Mouse (Mus musculus) embryo, embryonic 11 days (tissue): ENCODE data around the gene Ppcdc.

Experiments
- DNase-seq: peaks from one replicate; pipeline ENCODE4 v3.0.0-alpha.2; 2015

The Ppcdc gene

GRCm38 (mm10) chr9:57345902-57346301 is 94.0 kb downstream of the Ppcdc start:
- no peak for DNase-seq

- no peak for DNase-seq
Measured at GRCm38 (mm10) chr9:57343752-57344151, 96.2 kb downstream of the Ppcdc start.

DNA sequence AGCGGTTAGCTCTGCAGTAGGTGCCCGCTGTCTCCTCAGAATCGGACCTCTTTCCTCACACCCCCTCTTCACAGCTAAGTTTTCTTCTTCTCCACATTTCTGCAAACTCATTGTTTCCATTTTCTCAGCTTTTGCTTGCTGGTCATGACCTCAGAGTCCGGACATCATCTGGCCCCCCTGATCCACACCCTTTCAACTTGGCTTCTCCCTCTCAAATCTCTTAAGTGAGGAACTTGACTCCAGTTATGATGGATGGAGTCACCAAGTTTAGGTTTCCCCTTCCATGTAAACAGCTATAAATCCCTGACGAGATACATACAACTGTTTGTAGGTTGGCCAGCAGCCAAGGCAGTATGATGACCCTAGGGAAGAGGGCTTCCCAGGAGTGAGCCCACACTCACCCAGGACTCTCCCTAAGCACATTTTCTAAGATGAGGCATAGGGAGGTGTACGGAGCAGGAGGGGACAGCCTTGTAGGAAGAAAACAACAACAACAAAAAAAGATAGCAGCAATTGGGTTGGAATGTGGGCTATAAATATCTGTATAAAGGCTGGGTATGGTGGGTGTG is 96.9 kb downstream of the Ppcdc start:
- no peak for DNase-seq

DNA sequence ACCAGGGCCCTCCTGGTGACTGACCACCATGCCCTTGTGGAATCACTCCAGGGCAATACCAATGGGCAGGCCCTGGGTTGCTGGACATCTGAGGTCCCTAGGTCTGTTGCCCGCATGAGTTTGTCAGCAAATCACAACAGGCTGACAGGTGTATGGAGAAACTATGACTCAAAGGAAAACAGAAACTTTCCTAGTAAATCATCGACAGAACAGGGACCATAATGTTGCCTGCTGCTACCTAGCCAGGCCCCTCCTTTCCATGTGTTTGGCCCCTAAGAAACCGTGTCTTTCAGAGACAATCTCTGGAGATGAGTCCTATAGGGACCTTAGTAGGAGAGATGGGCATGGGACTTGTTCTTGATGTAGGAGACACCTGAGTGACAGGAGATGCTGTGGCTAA is 97.7 kb downstream of the Ppcdc start:
- DNase-seq: no peak

GRCm38 (mm10) chr9:57340361-57340760 is 99.6 kb downstream of the Ppcdc start:
- no peak for DNase-seq

DNA sequence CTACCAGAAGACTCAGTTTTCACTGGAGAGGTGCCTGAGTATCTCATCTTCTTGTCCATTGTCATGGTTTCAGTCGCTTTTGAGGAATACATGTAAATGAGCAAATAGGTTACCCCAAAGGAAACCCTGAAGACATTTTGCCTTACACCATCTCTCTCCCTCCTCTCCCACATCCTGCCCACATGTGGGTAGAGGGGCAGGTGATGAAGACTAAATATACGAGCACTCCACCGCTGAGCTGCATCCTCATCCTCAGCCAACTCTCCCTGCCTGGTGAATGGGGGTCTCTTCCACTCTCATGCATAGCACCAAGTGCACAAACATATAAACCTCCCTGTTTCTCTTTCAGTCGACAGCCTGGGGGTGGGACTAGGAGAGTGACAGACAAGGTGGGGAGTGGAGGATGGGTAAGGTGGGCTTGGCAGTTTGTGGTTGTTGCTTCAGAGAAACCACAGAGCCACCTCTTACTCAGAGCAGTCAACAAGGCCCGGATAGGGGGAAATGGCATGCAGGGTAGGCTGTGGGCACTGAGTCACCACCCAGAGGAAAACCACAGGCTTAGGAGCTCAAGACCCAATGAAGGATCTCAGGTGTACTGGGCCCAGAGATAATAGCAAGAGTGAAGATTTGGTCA is 100.2 kb downstream of the Ppcdc start:
- no peak for DNase-seq

DNA sequence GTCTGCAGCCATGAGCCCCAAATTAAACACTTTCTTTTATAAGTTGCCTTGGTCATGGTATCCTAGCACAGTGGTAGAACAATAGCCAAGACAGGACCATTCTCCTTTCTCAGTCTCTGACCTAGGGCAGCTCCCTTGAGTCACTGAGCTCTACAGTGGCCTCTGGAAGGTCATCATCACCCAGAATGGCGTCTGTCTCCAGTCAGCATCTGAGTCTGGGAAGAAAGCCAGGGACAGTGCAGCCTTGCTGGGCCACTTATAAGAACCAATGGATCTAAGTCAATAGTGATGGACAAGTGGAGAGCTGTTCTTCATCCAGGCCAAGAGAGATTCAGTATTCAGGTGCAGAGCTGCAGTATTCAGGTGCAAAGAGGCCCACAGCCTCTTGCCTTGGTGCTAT is 101.2 kb downstream of the Ppcdc start:
- DNase-seq: no peak
